Mouse (Mus musculus) hindbrain, embryonic 10.5 days (tissue): ENCODE data around the gene Parn. TPM values are rescaled to one million over a fixed set of nuclear protein-coding genes. Genes with fewer than 3 reads are reported as not detected.
"Not testable (repeated sequence)": the region's sequence is repeated elsewhere in the genome, so short reads cannot be mapped to it uniquely, and the experiment has no call there.

Experiments
- DNase-seq: peaks from one replicate; pipeline ENCODE4 v3.0.0-alpha.2; 2017; ENCODE audit warnings: low spot score
- H3K27ac ChIP-seq: fragments of 300-500 bp; sonication (generic); 2 replicates; pipeline ENCODE4 v1.5.1; 2016; ENCODE audit warnings: mild to moderate bottlenecking, moderate library complexity
- H3K27me3 ChIP-seq: fragments of 300-500 bp; sonication (generic); 2 replicates; pipeline ENCODE4 v1.6.1; 2016; ENCODE audit warnings: mild to moderate bottlenecking; ENCODE audit not compliant: poor library complexity, insufficient read depth, severe bottlenecking
- H3K36me3 ChIP-seq: fragments of 300-500 bp; sonication (generic); 2 replicates; pipeline ENCODE4 v1.6.1; 2016; ENCODE audit warnings: mild to moderate bottlenecking, moderate library complexity
- H3K4me1 ChIP-seq: fragments of 300-500 bp; sonication (generic); replicated peaks from 2 replicates; pipeline ENCODE4 v1.6.1; 2016; ENCODE audit warnings: mild to moderate bottlenecking
- H3K4me3 ChIP-seq: fragments of 300-500 bp; sonication (generic); 2 replicates; pipeline ENCODE4 v1.5.1; 2016; ENCODE audit warnings: mild to moderate bottlenecking, moderate library complexity
- H3K9me3 ChIP-seq: fragments of 300-500 bp; sonication (generic); 2 replicates; pipeline ENCODE4 v1.6.1; 2016; ENCODE audit warnings: mild to moderate bottlenecking, moderate library complexity
- WGBS: fragments of 180-500 bp; shearing (Covaris S2); methylation state at CpG from one replicate; pipeline ENCODE4 v1.1.7; 2016; 5-methylcytosine and 5-hydroxymethylcytosine counted together
- polyA plus RNA-seq: library from polyadenylated mRNA; unstranded; fragments of >200 nt; fragmentation: Nextera tagmentation; extraction: Ambion mirVana; gene quantifications from 2 replicates; pipeline ENCODE4 v1.2.1, GENCODE M21; 2016

The Parn gene
- polyA plus RNA-seq, 1 experiment from 2014 or later = 41.2 TPM

GRCm38 (mm10) chr16:13669282-13669681, 1.3 kb upstream of the Parn start:
- Histone ChIP-seq H3K36me3 (peaks cover 20% of the 10 kb centered on the region), H3K4me3 (no peak overlapping the region), H3K4me1 (peaks cover 22% of the 10 kb centered on the region), H3K9me3 (no peaks in the 10 kb centered on the region), H3K27ac (no peak overlapping the region), H3K27me3 (no peaks in the 10 kb centered on the region)
- WGBS = 83% methylated on average over 1 of the region's 1 CpGs
- no peak for DNase-seq

GRCm38 (mm10) chr16:13668402-13669108, 585 bp upstream of the Parn start:
- no peak for DNase-seq
- Histone ChIP-seq H3K4me3 (peak overlapping the region; percentile 69), H3K27me3 (no peaks in the 10 kb centered on the region), H3K9me3 (no peaks in the 10 kb centered on the region), H3K36me3 (peaks cover 23% of the 10 kb centered on the region), H3K27ac (peak overlapping the region; percentile 84), H3K4me1 (peaks cover 22% of the 10 kb centered on the region)
- 80% methylated on average over 10 of the region's 10 CpGs for WGBS

GRCm38 (mm10) chr16:13660736-13661135, 7.2 kb downstream of the Parn start:
- H3K9me3 ChIP-seq = no peaks in the 10 kb centered on the region
- H3K4me1 ChIP-seq = no peaks in the 10 kb centered on the region
- peaks cover 89% of the 10 kb centered on the region for H3K36me3 ChIP-seq
- no peak overlapping the region for H3K27ac ChIP-seq
- 92% methylated on average over 9 of the region's 9 CpGs for WGBS
- no peaks in the 10 kb centered on the region for H3K27me3 ChIP-seq
- H3K4me3 ChIP-seq = no peak overlapping the region
- DNase-seq = no peak

- no peaks in the 10 kb centered on the region for H3K9me3 ChIP-seq
- no peaks in the 10 kb centered on the region for H3K4me1 ChIP-seq
- 95% methylated on average over 3 of the region's 3 CpGs for WGBS
- DNase-seq = no peak
- peaks cover 88% of the 10 kb centered on the region for H3K36me3 ChIP-seq
- H3K27ac ChIP-seq = no peak overlapping the region
- no peak overlapping the region for H3K4me3 ChIP-seq
- no peaks in the 10 kb centered on the region for H3K27me3 ChIP-seq
Observed at GRCm38 (mm10) chr16:13658886-13659285, 9.1 kb downstream of the Parn start.

GRCm38 (mm10) chr16:13645930-13646329, 22.0 kb downstream of the Parn start:
- WGBS = 87% methylated on average over 4 of the region's 4 CpGs
- H3K4me1 ChIP-seq = no peaks in the 10 kb centered on the region
- peaks cover 84% of the 10 kb centered on the region for H3K36me3 ChIP-seq

DNA sequence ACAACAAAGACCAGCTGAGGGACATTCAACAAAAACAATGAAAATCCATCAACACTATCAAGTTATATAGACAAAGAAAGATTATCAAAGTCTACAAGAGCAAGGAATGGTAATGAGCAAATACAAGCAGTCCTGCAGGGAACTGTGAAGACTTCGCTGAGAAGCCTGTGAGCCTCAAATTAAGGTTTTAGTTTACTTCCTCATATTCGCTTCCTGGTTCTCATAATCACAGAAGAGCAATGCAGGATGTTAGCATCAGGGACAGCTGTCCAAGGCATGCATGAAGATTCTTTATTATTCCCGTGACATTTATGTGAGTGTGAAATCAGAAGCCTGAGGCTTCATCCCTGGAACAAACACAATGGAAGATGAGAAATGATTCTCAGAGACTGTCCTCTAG, 23.5 kb downstream of the Parn start:
- Histone ChIP-seq H3K27ac (no peak overlapping the region), H3K9me3 (no peaks in the 10 kb centered on the region), H3K27me3 (no peaks in the 10 kb centered on the region), H3K36me3 (peaks cover 73% of the 10 kb centered on the region), H3K4me3 (no peak overlapping the region), H3K4me1 (no peaks in the 10 kb centered on the region)
- no peak for DNase-seq
- 91% methylated on average over 3 of the region's 3 CpGs for WGBS

More at GRCm38 (mm10) chr16:13645930-13646329, 22.0 kb downstream of the Parn start:
- no peak overlapping the region for H3K4me3 ChIP-seq
- H3K27ac ChIP-seq = no peak overlapping the region
- no peaks in the 10 kb centered on the region for H3K27me3 ChIP-seq
- H3K9me3 ChIP-seq = no peaks in the 10 kb centered on the region
- no peak for DNase-seq

- 80% methylated on average over 7 of the region's 7 CpGs for WGBS
- H3K9me3 ChIP-seq = no peaks in the 10 kb centered on the region
- peaks cover 5% of the 10 kb centered on the region for H3K4me1 ChIP-seq
- no peak overlapping the region for H3K4me3 ChIP-seq
- H3K27me3 ChIP-seq = no peaks in the 10 kb centered on the region
- H3K36me3 ChIP-seq = peaks cover 62% of the 10 kb centered on the region
- no peak for DNase-seq
- H3K27ac ChIP-seq = no peak overlapping the region
Observed at GRCm38 (mm10) chr16:13640064-13640463, 27.9 kb downstream of the Parn start.

DNA sequence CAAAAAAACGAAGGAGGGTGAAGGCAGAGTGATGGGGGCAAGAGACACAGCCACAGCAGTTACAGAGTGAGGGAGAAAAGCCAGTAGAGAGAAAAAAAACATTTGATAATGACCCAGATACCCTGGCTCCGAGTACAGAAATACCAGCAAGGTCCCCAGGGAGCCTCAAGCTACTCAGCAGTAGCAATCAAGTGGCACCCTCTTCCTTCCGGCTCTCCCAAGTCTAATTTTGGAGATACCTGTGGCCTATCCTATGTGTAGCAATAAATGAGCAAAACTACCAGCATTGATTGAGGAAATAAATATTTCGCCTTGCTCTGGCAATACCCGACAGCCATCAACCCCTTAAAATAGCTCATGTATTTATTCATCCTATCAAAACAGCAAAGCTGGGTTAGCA, 28.5 kb downstream of the Parn start:
- Histone ChIP-seq H3K36me3 (peaks cover 61% of the 10 kb centered on the region), H3K27me3 (no peaks in the 10 kb centered on the region), H3K27ac (no peak overlapping the region), H3K4me3 (no peak overlapping the region), H3K4me1 (peaks cover 5% of the 10 kb centered on the region), H3K9me3 (no peaks in the 10 kb centered on the region)
- 85% methylated on average over 5 of the region's 5 CpGs for WGBS
- no peak for DNase-seq

- not testable (repeated sequence) for H3K4me1 ChIP-seq, H3K4me3 ChIP-seq, H3K27me3 ChIP-seq, H3K9me3 ChIP-seq, DNase-seq, H3K27ac ChIP-seq
- 48% methylated on average over 2 of the region's 2 CpGs for WGBS
- H3K36me3 ChIP-seq = peaks cover 55% of the 10 kb centered on the region
Observed at GRCm38 (mm10) chr16:13638198-13638597, 29.8 kb downstream of the Parn start.

DNA sequence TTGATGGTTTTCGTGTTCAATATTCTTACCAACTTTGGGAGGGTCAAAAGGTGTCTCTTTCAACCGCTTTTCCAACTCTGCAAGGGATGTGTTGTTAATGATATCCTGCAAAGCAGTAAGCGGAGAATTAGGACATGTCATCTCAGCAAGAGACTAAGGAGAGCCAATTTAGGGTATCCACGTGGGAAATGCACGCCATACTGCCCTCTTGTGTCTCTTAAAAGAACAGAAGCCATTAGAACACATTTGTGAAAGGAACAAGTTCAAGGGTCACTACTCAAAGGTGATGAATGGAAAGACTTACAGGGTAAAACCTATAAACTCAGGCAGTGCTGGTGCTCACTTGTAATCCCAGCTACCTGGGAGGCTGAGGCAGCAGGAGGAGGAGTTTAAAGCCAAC, 39.6 kb downstream of the Parn start:
- WGBS = 53% methylated on average over 5 of the region's 5 CpGs
- Histone ChIP-seq H3K9me3 (no peaks in the 10 kb centered on the region), H3K4me1 (no peaks in the 10 kb centered on the region), H3K27ac (no peak overlapping the region), H3K4me3 (no peak overlapping the region), H3K36me3 (peaks cover 81% of the 10 kb centered on the region), H3K27me3 (no peaks in the 10 kb centered on the region)
- DNase-seq = no peak

GRCm38 (mm10) chr16:13621745-13622507, 46.0 kb downstream of the Parn start:
- 89% methylated on average over 3 of the region's 3 CpGs for WGBS

DNA sequence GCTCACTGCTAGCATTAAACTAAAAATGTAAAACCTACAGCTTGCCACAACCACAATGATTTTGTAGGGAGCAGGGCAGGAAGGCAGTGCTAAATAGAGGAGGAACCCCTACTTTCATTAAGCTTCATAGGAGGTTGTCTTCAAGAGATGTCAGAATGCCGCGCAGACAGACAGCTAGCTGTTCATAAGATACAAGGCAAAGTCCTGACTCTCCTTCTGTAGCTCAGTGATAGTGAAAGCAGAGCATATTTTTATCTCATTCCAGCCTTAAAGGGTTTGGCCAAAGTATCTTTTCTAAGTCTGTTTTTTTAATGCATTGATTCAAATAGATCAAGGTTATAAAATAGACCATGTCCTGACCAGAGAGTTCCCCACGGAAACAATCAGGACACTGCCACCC, 47.8 kb downstream of the Parn start:
- no peak overlapping the region for H3K4me3 ChIP-seq
- 95% methylated on average over 3 of the region's 3 CpGs for WGBS
- H3K27ac ChIP-seq = no peak overlapping the region
- H3K36me3 ChIP-seq = peaks cover 50% of the 10 kb centered on the region
- H3K9me3 ChIP-seq = no peaks in the 10 kb centered on the region
- no peaks in the 10 kb centered on the region for H3K27me3 ChIP-seq
- DNase-seq = no peak
- no peaks in the 10 kb centered on the region for H3K4me1 ChIP-seq

More at GRCm38 (mm10) chr16:13621745-13622507, 46.0 kb downstream of the Parn start:
- peaks cover 56% of the 10 kb centered on the region for H3K36me3 ChIP-seq
- no peaks in the 10 kb centered on the region for H3K27me3 ChIP-seq
- H3K4me3 ChIP-seq = no peak overlapping the region
- H3K9me3 ChIP-seq = no peaks in the 10 kb centered on the region
- no peak overlapping the region for H3K27ac ChIP-seq
- no peaks in the 10 kb centered on the region for H3K4me1 ChIP-seq
- no peak for DNase-seq

GRCm38 (mm10) chr16:13615276-13615675, 52.7 kb downstream of the Parn start:
- Histone ChIP-seq H3K9me3 (no peaks in the 10 kb centered on the region), H3K4me3 (no peak overlapping the region), H3K27ac (no peak overlapping the region), H3K36me3 (peaks cover 41% of the 10 kb centered on the region), H3K4me1 (no peaks in the 10 kb centered on the region), H3K27me3 (no peaks in the 10 kb centered on the region)
- no peak for DNase-seq
- WGBS = 85% methylated on average over 5 of the region's 5 CpGs
